Mouse (Mus musculus) liver, embryonic 16.5 days (tissue): ENCODE data around the gene Asb1. TPM values are rescaled to one million over a fixed set of nuclear protein-coding genes. Genes with fewer than 3 reads are reported as not detected.
A peak's percentile ranks its signal among the peaks of the same experiment; 100 is the strongest.

Experiments
- ATAC-seq: fragments of 200-750 bp; cut with Nextera tagmentation; 2 replicates; pipeline ENCODE4 v1.8.0; 2017; ENCODE audit warnings: low read depth, mild to moderate bottlenecking, moderate number of reproducible peaks, moderate library complexity
- H3K27ac ChIP-seq: fragments of 300-500 bp; sonication (generic); 2 replicates; pipeline ENCODE4 v1.5.1; 2014; ENCODE audit warnings: mild to moderate bottlenecking, low read length
- H3K27me3 ChIP-seq: fragments of 300-500 bp; sonication (generic); 2 replicates; pipeline ENCODE4 v1.6.1; 2014; ENCODE audit warnings: low read depth, low read length, mixed read lengths; ENCODE audit not compliant: control insufficient read depth, insufficient read depth
- H3K36me3 ChIP-seq: fragments of 300-500 bp; sonication (generic); 2 replicates; pipeline ENCODE4 v1.6.1; 2014; ENCODE audit warnings: mild to moderate bottlenecking; ENCODE audit not compliant: control insufficient read depth, insufficient read depth
- H3K4me1 ChIP-seq: fragments of 300-500 bp; sonication (generic); 2 replicates; pipeline ENCODE4 v1.6.1; 2014; ENCODE audit warnings: low read depth, low read length, mixed read lengths; ENCODE audit not compliant: control insufficient read depth
- H3K4me2 ChIP-seq: fragments of 300-500 bp; sonication (generic); 2 replicates; pipeline ENCODE4 v1.6.1; 2014; ENCODE audit warnings: low read depth, low read length, mixed read lengths
- H3K4me3 ChIP-seq: fragments of 300-500 bp; sonication (generic); 2 replicates; pipeline ENCODE4 v1.5.1; 2014; ENCODE audit warnings: low read depth, mild to moderate bottlenecking, low read length
- H3K9ac ChIP-seq: fragments of 300-500 bp; sonication (generic); 2 replicates; pipeline ENCODE4 v1.6.1; 2014; ENCODE audit warnings: low read depth, low read length
- H3K9me3 ChIP-seq: fragments of 300-500 bp; sonication (generic); replicated peaks from 2 replicates; pipeline ENCODE4 v1.6.1; 2016; ENCODE audit warnings: low read length; ENCODE audit not compliant: control insufficient read depth
- WGBS: fragments of 180-500 bp; shearing (Covaris S2); extraction: QIAGEN DNeasy Blood & Tissue Kit; methylation state at CpG from one replicate; pipeline ENCODE4 v1.1.7; 2014; ENCODE audit not compliant: insufficient replicate concordance; 5-methylcytosine and 5-hydroxymethylcytosine counted together
- polyA plus RNA-seq: library from polyadenylated mRNA; unstranded; fragments of >200 nt; fragmentation: Nextera tagmentation; extraction: Ambion mirVana; gene quantifications from 2 replicates; pipeline ENCODE4 v1.2.1, GENCODE M21; 2015

Asb1 gene
- polyA plus RNA-seq: 9.2 and 9.6 TPM in 2 replicates

GRCm38 (mm10) chr1:91540271-91540826 is at the start of gene Asb1:
Gene Asb1 (plus strand): TSS chr1:91540544.
- H3K9ac ChIP-seq: peak within 1 kb of the TSS; percentile 94
- H3K4me1 ChIP-seq: peaks cover 60% of the 10 kb centered on the region
- H3K36me3 ChIP-seq: peaks cover 2% of the 10 kb centered on the region; the same call in 1 of the 2 replicates
- H3K4me3 ChIP-seq: peak within 1 kb of the TSS; percentile 97
- H3K27ac ChIP-seq: peak within 1 kb of the TSS; percentile 96
- under 1% methylated on average over 40 of the region's 41 CpGs for WGBS
- ATAC-seq: peak; percentile 90
- no peaks in the 10 kb centered on the region for H3K9me3 ChIP-seq
- no peaks in the 10 kb centered on the region for H3K27me3 ChIP-seq
- H3K4me2 ChIP-seq: peak within 1 kb of the TSS; percentile 89

DNA sequence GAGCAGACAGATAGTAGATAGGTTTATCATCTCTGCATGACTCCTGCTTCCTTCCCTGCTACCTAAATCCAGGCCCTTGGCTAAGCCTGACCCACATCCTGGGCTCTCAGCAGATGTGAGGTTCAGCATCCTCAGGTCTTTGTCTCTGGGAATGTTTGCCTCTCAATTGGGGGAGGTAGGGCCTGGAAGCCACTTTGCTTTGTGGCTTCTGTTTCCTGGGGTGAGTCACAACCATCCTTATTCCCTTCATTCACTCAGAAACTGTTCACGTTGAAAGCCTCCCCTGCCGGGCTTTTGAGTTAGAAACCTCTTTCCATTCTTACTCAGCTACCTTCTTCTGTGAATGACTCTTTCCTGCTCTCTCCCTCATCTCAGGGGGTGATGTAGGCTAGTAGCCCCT is 47.6 kb upstream of the Asb1 start:
- WGBS: 45% methylated on average over 2 of the region's 2 CpGs
- H3K4me3 ChIP-seq: no peak overlapping the region
- H3K9ac ChIP-seq: no peak overlapping the region
- no peak for ATAC-seq
- H3K4me2 ChIP-seq: no peak overlapping the region
- H3K4me1 ChIP-seq: peaks cover 12% of the 10 kb centered on the region
- H3K9me3 ChIP-seq: no peaks in the 10 kb centered on the region
- no peaks in the 10 kb centered on the region; the same call in 1 of the 2 replicates for H3K27me3 ChIP-seq
- no peak overlapping the region for H3K27ac ChIP-seq
- no peaks in the 10 kb centered on the region for H3K36me3 ChIP-seq

DNA sequence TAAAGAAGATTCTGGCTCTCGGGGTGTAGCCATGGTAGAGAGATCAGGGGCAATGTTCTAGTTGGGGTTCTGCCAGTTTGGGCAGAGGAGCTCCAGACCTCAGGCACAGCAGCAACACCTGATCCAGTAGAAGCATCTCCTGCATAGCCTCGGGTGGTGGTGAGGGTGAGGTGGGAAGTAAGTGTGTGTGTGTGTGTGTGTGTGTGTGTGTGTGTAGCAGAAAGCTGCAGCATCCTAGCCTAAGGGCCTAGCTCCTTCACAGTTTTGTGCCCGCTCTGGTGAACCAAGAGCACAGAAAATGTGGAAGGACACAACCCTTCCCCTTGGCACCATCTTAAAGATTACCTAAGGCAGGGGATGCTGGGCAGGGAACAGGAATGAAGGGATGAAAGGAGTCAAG is 46.4 kb upstream of the Asb1 start:
- Histone ChIP-seq H3K9me3 (no peaks in the 10 kb centered on the region), H3K4me1 (peaks cover 12% of the 10 kb centered on the region), H3K4me2 (peak overlapping the region; percentile 96), H3K9ac (no peak overlapping the region), H3K27me3 (no peaks in the 10 kb centered on the region), H3K36me3 (no peaks in the 10 kb centered on the region), H3K27ac (no peak overlapping the region), H3K4me3 (peak overlapping the region; percentile 82)
- no peak for ATAC-seq
- 32% methylated on average over 3 of the region's 3 CpGs for WGBS

DNA sequence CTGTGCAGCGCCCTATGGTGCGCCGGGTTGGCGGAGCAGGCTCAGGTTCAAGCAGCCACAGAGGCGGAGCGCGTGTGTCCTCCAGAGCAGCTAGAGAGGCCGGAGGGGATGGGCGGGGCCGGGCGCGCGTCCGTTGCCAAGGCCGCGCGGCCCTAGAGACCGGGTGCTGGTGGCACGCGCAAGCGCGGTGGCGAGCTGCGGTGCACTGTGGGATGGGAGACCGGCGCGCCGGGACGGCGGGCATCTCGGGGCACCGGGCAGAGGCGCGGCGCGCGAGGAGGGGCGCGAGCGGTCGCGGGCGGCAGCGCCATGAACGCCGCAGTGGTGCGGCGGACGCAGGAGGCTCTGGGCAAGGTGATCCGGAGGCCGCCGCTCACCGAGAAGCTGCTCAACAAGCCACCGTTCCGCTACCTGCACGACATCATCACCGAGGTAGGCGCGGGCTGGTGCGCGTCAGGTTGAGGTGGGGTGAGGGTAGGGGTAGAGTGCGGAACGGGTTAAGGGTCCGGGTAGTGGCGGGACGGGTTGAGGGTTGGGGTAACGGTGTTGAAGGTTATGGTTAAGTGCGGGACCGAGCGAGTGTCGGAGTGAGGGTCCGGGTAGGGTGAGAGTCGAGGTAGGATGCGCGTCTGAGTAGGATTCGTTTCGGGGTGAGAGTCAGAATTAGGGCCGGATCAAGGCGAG is 45.7 kb upstream of the Asb1 start, which contains the start of gene Traf3ip1:
Gene Traf3ip1, plus strand, starts transcription at position 191 of the 684 bp plus-strand sequence.
- ATAC-seq: peak; percentile 100
- under 1% methylated on average over 79 of the region's 79 CpGs for WGBS
- H3K27me3 ChIP-seq: no peaks in the 10 kb centered on the region
- peaks cover 12% of the 10 kb centered on the region for H3K4me1 ChIP-seq
- no peaks in the 10 kb centered on the region for H3K36me3 ChIP-seq
- peak within 1 kb of the TSS; percentile 82 for H3K4me3 ChIP-seq
- H3K4me2 ChIP-seq: peak within 1 kb of the TSS; percentile 96
- no peak within 1 kb of the TSS for H3K27ac ChIP-seq
- no peaks in the 10 kb centered on the region for H3K9me3 ChIP-seq
- peak within 1 kb of the TSS; percentile 79 for H3K9ac ChIP-seq

- Histone ChIP-seq H3K4me3 (peak overlapping the region; percentile 82), H3K9me3 (no peaks in the 10 kb centered on the region), H3K36me3 (no peaks in the 10 kb centered on the region), H3K4me2 (peak overlapping the region; percentile 96), H3K9ac (peak overlapping the region; percentile 79), H3K4me1 (peaks cover 12% of the 10 kb centered on the region), H3K27me3 (no peaks in the 10 kb centered on the region), H3K27ac (no peak overlapping the region)
- WGBS: 41% methylated on average over 5 of the region's 5 CpGs
- ATAC-seq: no peak
These were observed 45.0 kb upstream of the Asb1 start for GRCm38 (mm10) chr1:91495321-91495720.

- Histone ChIP-seq H3K36me3 (no peaks in the 10 kb centered on the region), H3K27me3 (no peaks in the 10 kb centered on the region), H3K4me3 (no peak overlapping the region), H3K27ac (no peak overlapping the region), H3K4me2 (no peak overlapping the region), H3K9ac (no peak overlapping the region), H3K4me1 (peaks cover 12% of the 10 kb centered on the region), H3K9me3 (no peaks in the 10 kb centered on the region)
- whole genome bisulfite sequencing: 78% methylated on average over 6 of the region's 6 CpGs
- no peak for ATAC-seq
These were observed 41.8 kb upstream of the Asb1 start for GRCm38 (mm10) chr1:91498579-91498978.

- Histone ChIP-seq H3K4me3 (no peak overlapping the region), H3K27ac (no peak overlapping the region), H3K36me3 (no peaks in the 10 kb centered on the region), H3K9ac (no peak overlapping the region), H3K9me3 (no peaks in the 10 kb centered on the region), H3K4me1 (no peaks in the 10 kb centered on the region), H3K27me3 (no peaks in the 10 kb centered on the region), H3K4me2 (no peak overlapping the region)
- WGBS: 57% methylated on average over 3 of the region's 3 CpGs
- ATAC-seq: no peak
These were observed 35.7 kb upstream of the Asb1 start for GRCm38 (mm10) chr1:91504615-91505014.

DNA sequence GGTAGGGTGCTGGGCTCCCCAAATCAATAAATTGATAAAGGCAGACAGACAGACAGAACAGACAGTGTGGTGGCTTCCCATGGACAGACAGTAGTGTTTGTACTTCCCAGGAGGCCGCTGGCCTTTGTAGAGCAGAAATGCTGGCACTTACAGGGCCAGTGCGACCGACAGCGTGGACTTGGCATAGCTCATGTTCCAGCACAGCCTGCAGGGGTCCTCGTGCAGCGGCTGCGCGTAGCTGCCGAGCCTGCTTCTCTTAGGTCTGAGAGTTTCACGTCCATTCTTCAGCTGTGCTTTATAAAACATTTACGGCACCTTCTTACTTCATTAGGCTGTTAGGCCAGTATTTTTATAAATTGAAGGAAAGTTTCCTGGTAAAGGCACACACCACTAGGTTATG is 25.4 kb upstream of the Asb1 start:
- Histone ChIP-seq H3K36me3 (no peaks in the 10 kb centered on the region), H3K4me3 (no peak overlapping the region), H3K27ac (no peak overlapping the region), H3K4me2 (no peak overlapping the region), H3K4me1 (no peaks in the 10 kb centered on the region), H3K9ac (no peak overlapping the region), H3K27me3 (no peaks in the 10 kb centered on the region), H3K9me3 (no peaks in the 10 kb centered on the region)
- 72% methylated on average over 11 of the region's 11 CpGs for WGBS
- no peak for ATAC-seq

- no peak overlapping the region for H3K4me3 ChIP-seq
- no peak for ATAC-seq
- no peaks in the 10 kb centered on the region for H3K4me1 ChIP-seq
- no peaks in the 10 kb centered on the region for H3K36me3 ChIP-seq
- H3K9ac ChIP-seq: no peak overlapping the region
- H3K27ac ChIP-seq: no peak overlapping the region
- 76% methylated on average over 6 of the region's 6 CpGs for WGBS
- H3K4me2 ChIP-seq: no peak overlapping the region
- no peaks in the 10 kb centered on the region for H3K27me3 ChIP-seq
- no peaks in the 10 kb centered on the region for H3K9me3 ChIP-seq
These were observed 24.7 kb upstream of the Asb1 start for GRCm38 (mm10) chr1:91515642-91516041.
